Mouse (Mus musculus) thymus, adult 2 months (tissue): Measurements from ENCODE around the gene Arhgap23.

Source experiments
- CTCF ChIP-seq: fragments of 200-500 bp; IDR thresholded peaks from 2 replicates; pipeline ENCODE4 v1.5.1; 2012; ENCODE audit warnings: mild to moderate bottlenecking, control low read depth, low read length, moderate library complexity, borderline replicate concordance; ENCODE audit not compliant: control insufficient read depth, poor library complexity, insufficient read depth; ENCODE audit errors: extremely low read depth
- POLR2A ChIP-seq: fragments of 200-500 bp; IDR thresholded peaks from 2 replicates; pipeline ENCODE4 v1.6.1; 2012; ENCODE audit warnings: mild to moderate bottlenecking, low read length, control low read depth, moderate library complexity; ENCODE audit not compliant: control insufficient read depth, poor library complexity, insufficient read depth; ENCODE audit errors: extremely low read depth

DNA sequence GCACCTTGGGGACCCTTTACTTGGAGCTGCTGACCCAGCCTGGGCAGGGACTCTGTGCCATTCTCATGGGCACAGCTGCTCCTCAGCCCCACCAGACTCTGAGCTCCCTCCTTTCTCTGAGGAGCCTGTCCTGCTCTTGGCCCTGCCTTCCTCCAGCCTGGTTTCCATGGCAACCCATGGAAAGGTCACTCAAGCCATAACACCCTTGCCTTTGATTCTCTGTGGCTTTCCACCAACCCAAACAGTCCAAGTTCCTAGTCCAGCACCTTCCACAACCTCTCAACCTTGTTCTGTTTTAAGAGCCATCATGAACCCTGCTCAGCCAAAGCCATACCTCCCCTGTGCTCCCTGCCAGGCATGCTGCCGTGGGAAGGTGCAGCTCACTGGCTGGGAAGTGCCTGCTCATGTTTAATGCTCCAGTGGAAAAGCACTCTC is 108.5 kb downstream of the Arhgap23 start:
- TF ChIP-seq POLR2A (no peak), CTCF (no peak)
